Mouse (Mus musculus): ENCODE results near the gene Cdca7.

DNA sequence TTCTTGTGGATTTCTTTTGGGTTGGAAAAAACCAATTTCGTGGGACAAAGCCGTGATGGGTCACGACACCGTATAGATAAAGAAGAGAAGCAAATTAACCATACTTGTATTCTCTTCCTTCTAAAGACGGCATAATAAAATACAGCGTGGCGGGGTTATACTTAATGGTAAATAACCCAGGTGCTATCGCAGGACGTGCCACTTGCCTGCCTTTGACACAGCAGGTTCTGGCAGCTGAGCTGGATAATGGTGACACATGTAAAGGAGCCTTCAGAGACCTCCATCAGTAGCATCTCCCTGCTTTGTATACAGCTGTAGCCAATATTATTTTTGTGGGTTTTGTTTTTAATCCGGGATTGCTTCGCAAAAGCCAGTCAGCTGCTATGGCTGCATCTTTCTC is 48.7 kb upstream of the Cdca7 start:
- no peak for TF ChIP-seq CTCF (IDR thresholded peaks at IDR 0.05; ENCODE audit: borderline replicate concordance, insufficient read depth, low read length)
- TF ChIP-seq POLR2A (IDR thresholded peaks at IDR 0.05; ENCODE audit: low read depth, low read length): no peak

Data from embryonic fibroblast, embryonic 13.5 days (primary cell).